Mouse (Mus musculus) E14TG2a.4 (cell line): ENCODE measurements around the gene Nolc1.

ENCODE experiments used
- H3K27me3 ChIP-seq: 2 replicates; pipeline ENCODE4 v1.6.1; 2014; ENCODE audit warnings: low read length, control low read depth; ENCODE audit not compliant: insufficient read depth
- H3K36me3 ChIP-seq: 2 replicates; pipeline ENCODE4 v1.6.1; 2014; ENCODE audit warnings: low read length, control low read depth; ENCODE audit not compliant: insufficient read depth
- H3K4me1 ChIP-seq: replicated peaks from 2 replicates; pipeline ENCODE4 v1.6.1; 2014; ENCODE audit warnings: low read depth, low read length, control low read depth
- H3K4me3 ChIP-seq: replicated peaks from 2 replicates; pipeline ENCODE4 v1.5.1; 2014; ENCODE audit warnings: mild to moderate bottlenecking, low read length
- H3K9me3 ChIP-seq: 2 replicates; pipeline ENCODE4 v1.6.1; 2014; ENCODE audit warnings: low read length, control low read depth
- CTCF ChIP-seq: conservative IDR thresholded peaks from 2 replicates; pipeline ENCODE4 v1.5.1; 2014; ENCODE audit warnings: low read length
- NANOG ChIP-seq: IDR thresholded peaks from 2 replicates; pipeline ENCODE4 v1.6.1; 2014; ENCODE audit warnings: borderline replicate concordance, low read length, mixed read lengths
- POU5F1 ChIP-seq: IDR thresholded peaks from 2 replicates; pipeline ENCODE4 v1.6.1; 2014; ENCODE audit warnings: low read length, borderline replicate concordance

Nolc1 gene

GRCm38 (mm10) chr19:46047426-46047825 is 28.2 kb upstream of the Nolc1 start:
- H3K4me3 ChIP-seq, result peak overlapping the region; percentile 91
- no peaks in the 10 kb centered on the region for H3K36me3 ChIP-seq
- peaks cover 60% of the 10 kb centered on the region for H3K4me1 ChIP-seq
- H3K27me3 ChIP-seq, result no peaks in the 10 kb centered on the region
- TF ChIP-seq NANOG, result no peak
- no peak for TF ChIP-seq POU5F1
- TF ChIP-seq CTCF, result no peak
- H3K9me3 ChIP-seq, result no peaks in the 10 kb centered on the region

- TF ChIP-seq CTCF, result no peak
- no peaks in the 10 kb centered on the region for H3K27me3 ChIP-seq
- no peaks in the 10 kb centered on the region for H3K36me3 ChIP-seq
- peaks cover 43% of the 10 kb centered on the region for H3K4me1 ChIP-seq
- no peak overlapping the region for H3K4me3 ChIP-seq
- no peaks in the 10 kb centered on the region for H3K9me3 ChIP-seq
Observed at GRCm38 (mm10) chr19:46049129-46049528, 26.5 kb upstream of the Nolc1 start.

DNA sequence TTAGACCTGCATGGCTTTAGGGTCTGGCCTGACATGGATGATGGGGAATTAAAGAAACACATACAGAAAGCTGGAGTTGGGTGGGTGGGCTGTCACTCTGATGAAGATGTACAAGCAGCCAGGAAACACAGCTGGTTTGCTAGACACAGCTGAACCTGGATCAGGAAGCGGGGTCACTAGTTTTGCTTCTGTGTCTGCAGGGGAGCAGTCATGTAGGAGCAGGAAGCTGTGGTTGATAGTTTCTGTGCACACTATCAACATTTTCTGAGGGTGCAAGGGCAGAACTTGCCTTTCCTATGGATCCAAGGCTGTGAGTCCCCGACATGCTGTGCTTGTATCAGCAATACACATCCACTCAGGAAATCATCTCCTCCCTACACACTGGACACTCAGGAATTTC is 25.2 kb upstream of the Nolc1 start:
- no peaks in the 10 kb centered on the region for H3K9me3 ChIP-seq
- peaks cover 41% of the 10 kb centered on the region for H3K4me1 ChIP-seq
- no peaks in the 10 kb centered on the region for H3K27me3 ChIP-seq
- no peaks in the 10 kb centered on the region for H3K36me3 ChIP-seq
- TF ChIP-seq CTCF (no peak), NANOG (no peak), POU5F1 (no peak)
- H3K4me3 ChIP-seq, result no peak overlapping the region

- Histone ChIP-seq H3K4me1 (peaks cover 34% of the 10 kb centered on the region), H3K36me3 (peaks cover 28% of the 10 kb centered on the region), H3K27me3 (no peaks in the 10 kb centered on the region), H3K9me3 (no peaks in the 10 kb centered on the region), H3K4me3 (peak overlapping the region; percentile 100)
- TF ChIP-seq NANOG (no peak), POU5F1 (no peak), CTCF (0 out of 2 replicates have a peak, but pooled peaks have one; percentile 4)
Observed at GRCm38 (mm10) chr19:46055752-46056387, 19.8 kb upstream of the Nolc1 start.

DNA sequence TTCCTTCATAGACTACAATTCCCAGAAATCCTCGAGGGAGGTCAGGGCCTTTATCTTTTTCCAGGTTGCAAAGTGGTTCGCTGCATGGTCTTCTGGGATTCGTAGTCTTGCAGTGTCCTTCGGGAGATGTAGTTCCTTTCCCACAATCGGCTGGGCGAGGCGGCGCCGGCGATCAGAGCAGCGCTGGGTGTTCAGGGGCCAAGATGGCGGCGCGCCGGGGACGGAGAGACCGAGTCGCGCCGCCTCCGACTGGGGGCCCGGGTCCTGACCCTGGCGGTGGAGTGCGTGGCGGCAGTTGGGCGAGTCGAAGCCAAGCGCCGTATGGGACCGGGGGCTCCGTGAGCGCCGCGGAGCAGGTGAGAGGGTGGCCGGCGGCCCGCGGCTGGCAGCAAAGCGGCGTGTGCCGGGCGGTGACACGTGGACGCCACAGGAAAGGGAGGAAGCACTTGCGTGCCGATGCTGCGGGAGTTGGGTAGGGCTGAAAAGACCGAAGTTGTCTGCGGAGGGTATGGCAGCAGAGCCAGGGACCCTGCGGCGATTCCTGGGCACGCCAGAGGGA is 19.2 kb upstream of the Nolc1 start:
- TF ChIP-seq CTCF (no peak), NANOG (no peak), POU5F1 (no peak)
- H3K9me3 ChIP-seq, result no peaks in the 10 kb centered on the region
- no peaks in the 10 kb centered on the region for H3K27me3 ChIP-seq
- H3K36me3 ChIP-seq, result peaks cover 33% of the 10 kb centered on the region
- peak overlapping the region; percentile 100 for H3K4me3 ChIP-seq
- H3K4me1 ChIP-seq, result peaks cover 40% of the 10 kb centered on the region

DNA sequence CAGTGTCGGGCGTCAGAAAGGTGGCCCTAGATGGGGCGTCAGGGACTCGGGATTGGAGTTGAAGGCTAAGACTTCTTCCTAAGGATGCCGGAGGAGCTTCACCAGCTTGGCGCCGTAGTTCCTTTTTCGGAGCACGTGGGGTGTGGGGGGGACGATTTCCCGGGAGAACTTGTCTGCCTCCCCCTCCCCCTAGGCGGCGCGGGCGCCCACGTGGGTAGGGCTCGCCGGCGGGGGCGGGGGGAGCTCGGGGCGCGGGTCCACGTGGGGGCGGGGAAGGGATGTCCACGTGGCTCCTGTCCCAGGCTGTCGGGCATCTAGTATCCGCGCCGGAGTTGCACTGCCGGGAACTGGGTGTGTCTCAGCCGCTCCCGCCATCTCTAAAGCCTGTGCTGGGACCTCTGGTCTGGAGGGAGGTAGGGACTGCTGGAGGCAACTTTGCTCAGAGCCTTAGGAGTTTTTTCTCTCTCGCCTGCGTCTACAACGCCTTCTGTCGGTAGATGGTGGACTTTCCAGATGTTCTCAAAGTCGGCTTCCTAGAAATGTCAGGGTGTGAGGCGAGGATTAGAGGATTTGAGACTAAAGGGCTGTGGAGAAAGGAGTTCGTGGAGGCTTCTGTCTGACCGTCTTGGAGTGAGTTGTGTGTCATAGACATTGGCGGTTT is 18.6 kb upstream of the Nolc1 start:
- Histone ChIP-seq H3K36me3 (peaks cover 40% of the 10 kb centered on the region), H3K4me3 (peak overlapping the region; percentile 100), H3K27me3 (no peaks in the 10 kb centered on the region), H3K4me1 (peaks cover 46% of the 10 kb centered on the region), H3K9me3 (no peaks in the 10 kb centered on the region)
- no peak for TF ChIP-seq POU5F1
- TF ChIP-seq CTCF, result no peak
- no peak for TF ChIP-seq NANOG

DNA sequence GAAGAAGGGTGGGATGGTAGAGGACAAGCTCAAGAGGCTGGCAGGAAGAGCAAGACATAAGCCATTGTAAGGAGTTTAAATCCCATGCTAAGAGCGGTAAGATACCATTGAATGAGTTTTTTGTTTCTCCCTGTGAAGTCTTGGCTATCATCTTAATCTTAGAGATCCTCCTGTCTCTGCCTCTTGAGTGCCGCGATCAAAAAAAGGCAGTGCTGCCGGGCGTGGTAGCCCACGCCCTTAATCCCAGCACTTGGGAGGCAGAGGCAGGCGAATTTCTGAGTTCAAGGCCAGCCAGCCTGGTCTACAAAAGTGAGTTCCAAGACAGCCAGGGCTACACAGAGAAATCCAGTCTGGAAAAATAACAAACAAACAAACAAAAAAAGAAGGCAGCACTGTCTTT is 17.2 kb upstream of the Nolc1 start:
- H3K9me3 ChIP-seq, result no peaks in the 10 kb centered on the region
- H3K4me1 ChIP-seq, result peaks cover 60% of the 10 kb centered on the region
- H3K36me3 ChIP-seq, result peaks cover 53% of the 10 kb centered on the region
- peak overlapping the region; percentile 100 for H3K4me3 ChIP-seq
- no peaks in the 10 kb centered on the region for H3K27me3 ChIP-seq
- TF ChIP-seq NANOG (no peak), POU5F1 (no peak), CTCF (no peak)

DNA sequence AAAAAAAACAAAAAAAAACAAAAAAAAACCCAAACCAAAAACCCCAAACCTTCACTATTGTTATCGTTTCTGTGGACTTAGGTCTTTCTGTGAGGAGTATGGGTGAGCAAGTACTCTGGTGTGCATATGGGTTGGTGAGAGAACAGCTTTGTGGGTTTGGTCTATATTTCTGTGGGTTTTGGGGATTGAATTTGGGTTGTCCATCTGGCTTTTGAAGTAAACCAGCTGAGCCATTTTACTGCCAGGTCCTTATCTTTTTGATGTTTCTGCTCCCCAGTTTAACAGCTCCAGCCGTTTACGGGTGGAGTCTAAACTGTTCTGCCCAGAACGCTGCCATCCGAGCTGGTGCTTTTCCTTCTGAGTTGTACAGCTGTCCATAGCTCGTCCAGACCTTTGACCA is 14.8 kb upstream of the Nolc1 start:
- Histone ChIP-seq H3K4me1 (peaks cover 83% of the 10 kb centered on the region), H3K27me3 (no peaks in the 10 kb centered on the region), H3K36me3 (peaks cover 77% of the 10 kb centered on the region), H3K4me3 (0 out of 2 replicates have a peak overlapping the region, but pooled peaks have one; percentile 4), H3K9me3 (no peaks in the 10 kb centered on the region)
- TF ChIP-seq POU5F1 (no peak), CTCF (no peak), NANOG (no peak)
